Mouse (Mus musculus): Measurements from ENCODE around the gene Meis1.

- no peak for TF ChIP-seq E2F4 (IDR thresholded peaks at IDR 0.05; ENCODE audit: borderline replicate concordance, low read depth, low read length)
- no peak for TF ChIP-seq BHLHE40 (IDR thresholded peaks at IDR 0.05; ENCODE audit: borderline replicate concordance, low read depth, low read length)
- TF ChIP-seq POLR2AphosphoS2 (IDR thresholded peaks at IDR 0.05; ENCODE audit: low read length): no peak
- no peak for TF ChIP-seq MAFK (IDR thresholded peaks at IDR 0.05; ENCODE audit: borderline replicate concordance, low read depth, low read length)
- no peak for TF ChIP-seq CTCF (IDR thresholded peaks at IDR 0.05 in 2 of 3, conservative IDR thresholded peaks at IDR 0.05 in 1 of 3; ENCODE audit: control insufficient read depth in 1 of 3, insufficient read depth in 1 of 3, low read depth in 2 of 3, low read length in 3 of 3, poor library complexity in 1 of 3, severe bottlenecking in 1 of 3)
- TF ChIP-seq MYB (IDR thresholded peaks at IDR 0.05; ENCODE audit: low read depth, low read length): no peak
- no peak for TF ChIP-seq MAX (IDR thresholded peaks at IDR 0.05; ENCODE audit: low read length)
- TF ChIP-seq MAZ (IDR thresholded peaks at IDR 0.05; ENCODE audit: low read depth, low read length): no peak
These were observed 99.5 kb downstream of the Meis1 start for GRCm38 (mm10) chr11:18919162-18919762.
